Mouse (Mus musculus): ENCODE results near the gene Ccdc188. TPM values are rescaled to one million over a fixed set of nuclear protein-coding genes. Genes with fewer than 3 reads are reported as not detected.

Ccdc188 gene
- total RNA-seq, 2 experiments from 2014 or later, result not detected

- DNase-seq, result peak; percentile 66 to 74
Measured at GRCm38 (mm10) chr16:18235389-18236065, 17.8 kb downstream of the Ccdc188 start.

GRCm38 (mm10) chr16:18236676-18237501, 19.2 kb downstream of the Ccdc188 start:
- DNase-seq, result no peak

GRCm38 (mm10) chr16:18241581-18241980, 23.9 kb downstream of the Ccdc188 start:
- DNase-seq, result no peak

GRCm38 (mm10) chr16:18247521-18248399, 30.1 kb downstream of the Ccdc188 start:
- peak in 1 of 2 experiments; percentile 33 for DNase-seq

- DNase-seq, result peak; percentile 99
Measured at GRCm38 (mm10) chr16:18248433-18249363, 31.0 kb downstream of the Ccdc188 start, which contains the start of the genes Trmt2a and Ranbp1. Trmt2a (plus strand) TSS chr16:18248679. Ranbp1 (minus strand) TSS chr16:18248732.

GRCm38 (mm10) chr16:18249364-18249967, 31.8 kb downstream of the Ccdc188 start:
- DNase-seq, result peak in 1 of 2 experiments; percentile 50

- DNase-seq, result no peak
Measured at GRCm38 (mm10) chr16:18250231-18250630, 32.6 kb downstream of the Ccdc188 start.

- DNase-seq, result no peak
Measured at GRCm38 (mm10) chr16:18250828-18251790, 33.4 kb downstream of the Ccdc188 start.

GRCm38 (mm10) chr16:18252736-18253135, 35.1 kb downstream of the Ccdc188 start:
- no peak for DNase-seq

GRCm38 (mm10) chr16:18253866-18254265, 36.2 kb downstream of the Ccdc188 start:
- no peak for DNase-seq

GRCm38 (mm10) chr16:18258221-18258620, 40.5 kb downstream of the Ccdc188 start, which contains the start of gene Gm49776:
Gm49776 (minus strand) TSS chr16:18258321.
- DNase-seq, result no peak

- no peak for DNase-seq
Measured at GRCm38 (mm10) chr16:18265024-18265423, 47.3 kb downstream of the Ccdc188 start.

- no peak for DNase-seq
Measured at GRCm38 (mm10) chr16:18268182-18268581, 50.5 kb downstream of the Ccdc188 start.

Other genes with a start within 250 kb of the Ccdc188 start
- gene Vpreb2, start 237.5 kb upstream of the Ccdc188 start, total RNA-seq (2021), result not detected
- 10 to 100 TPM; 66.1 to 70.8 TPM for gene Dgcr6, start 165.0 kb upstream of the Ccdc188 start, total RNA-seq (2021)
- 10 to 100 TPM; 32.7 to 42.6 TPM for gene Prodh, start 127.7 kb upstream of the Ccdc188 start, total RNA-seq (2021)
- 100 to 1,000 TPM in 1 of 2 experiments, 10 to 100 TPM in 1; 96.1 to 105 TPM for gene Rtn4r, start 90.2 kb upstream of the Ccdc188 start, total RNA-seq (2021)
- 10 to 100 TPM; 68.5 to 70.0 TPM for gene Zdhhc8, start 17.3 kb downstream of the Ccdc188 start, total RNA-seq (2021)
- 10 to 100 TPM; 48.9 to 64.1 TPM for gene Trmt2a, start 30.8 kb downstream of the Ccdc188 start, total RNA-seq (2021)
- 10 to 100 TPM; 85.1 to 90.7 TPM for gene Ranbp1, start 30.9 kb downstream of the Ccdc188 start, total RNA-seq (2021)
- gene Gm49776, start 40.4 kb downstream of the Ccdc188 start, total RNA-seq (2021), result not detected
- 10 to 100 TPM; 45.1 to 50.2 TPM for gene Dgcr8, start 71.4 kb downstream of the Ccdc188 start, total RNA-seq (2021)
- 100 to 1,000 TPM; 124 to 125 TPM for gene Tango2, start 130.2 kb downstream of the Ccdc188 start, total RNA-seq (2021)
- gene Arvcf, start 130.3 kb downstream of the Ccdc188 start, total RNA-seq (2021), result 10 to 100 TPM; 36.2 to 37.7 TPM
- 10 to 100 TPM; 19.6 to 21.7 TPM for gene Txnrd2, start 208.5 kb downstream of the Ccdc188 start, total RNA-seq (2021)
- gene Comt, start 209.0 kb downstream of the Ccdc188 start, total RNA-seq (2021), result 10 to 100 TPM; 66.3 to 68.1 TPM

All from layer of hippocampus, postnatal 36 days (tissue).